Mouse (Mus musculus) G1E (cell line): Measurements from ENCODE around the gene Rpap3.

Experiments used
- CTCF ChIP-seq: IDR thresholded peaks from 2 replicates; pipeline ENCODE4 v1.5.1; 2012; ENCODE audit warnings: low read depth, low read length, inconsistent platforms, mixed read lengths
- GATA1 ChIP-seq: IDR thresholded peaks from 2 replicates; pipeline ENCODE4 v1.6.1; 2012; ENCODE audit warnings: borderline replicate concordance, low read length, inconsistent platforms, mixed read lengths
- GATA2 ChIP-seq: IDR thresholded peaks from 2 replicates; pipeline ENCODE4 v1.6.1; 2012; ENCODE audit warnings: low read depth, low read length, inconsistent platforms, borderline replicate concordance
- POLR2AphosphoS5 ChIP-seq: IDR thresholded peaks from 2 replicates; pipeline ENCODE4 v1.6.1; 2012; ENCODE audit warnings: low read depth, low read length, inconsistent platforms; ENCODE audit not compliant: insufficient replicate concordance
- TAL1 ChIP-seq: conservative IDR thresholded peaks from 2 replicates; pipeline ENCODE4 v1.6.1; 2012; ENCODE audit warnings: low read depth, low read length, inconsistent platforms, mixed read lengths

GRCm38 (mm10) chr15:97710906-97711305 lies 5.3 kb upstream of the Rpap3 start:
- TF ChIP-seq CTCF: no peak
- TF ChIP-seq GATA1: no peak
- no peak for TF ChIP-seq GATA2
- no peak for TF ChIP-seq POLR2AphosphoS5
- no peak for TF ChIP-seq TAL1
